Mouse (Mus musculus) thymus, postnatal 14 days (tissue): ENCODE results near the gene Mlx.

ENCODE experiments used
- DNase-seq: peaks from one replicate; pipeline ENCODE4 v3.0.0; 2021

Gene Mlx

DNA sequence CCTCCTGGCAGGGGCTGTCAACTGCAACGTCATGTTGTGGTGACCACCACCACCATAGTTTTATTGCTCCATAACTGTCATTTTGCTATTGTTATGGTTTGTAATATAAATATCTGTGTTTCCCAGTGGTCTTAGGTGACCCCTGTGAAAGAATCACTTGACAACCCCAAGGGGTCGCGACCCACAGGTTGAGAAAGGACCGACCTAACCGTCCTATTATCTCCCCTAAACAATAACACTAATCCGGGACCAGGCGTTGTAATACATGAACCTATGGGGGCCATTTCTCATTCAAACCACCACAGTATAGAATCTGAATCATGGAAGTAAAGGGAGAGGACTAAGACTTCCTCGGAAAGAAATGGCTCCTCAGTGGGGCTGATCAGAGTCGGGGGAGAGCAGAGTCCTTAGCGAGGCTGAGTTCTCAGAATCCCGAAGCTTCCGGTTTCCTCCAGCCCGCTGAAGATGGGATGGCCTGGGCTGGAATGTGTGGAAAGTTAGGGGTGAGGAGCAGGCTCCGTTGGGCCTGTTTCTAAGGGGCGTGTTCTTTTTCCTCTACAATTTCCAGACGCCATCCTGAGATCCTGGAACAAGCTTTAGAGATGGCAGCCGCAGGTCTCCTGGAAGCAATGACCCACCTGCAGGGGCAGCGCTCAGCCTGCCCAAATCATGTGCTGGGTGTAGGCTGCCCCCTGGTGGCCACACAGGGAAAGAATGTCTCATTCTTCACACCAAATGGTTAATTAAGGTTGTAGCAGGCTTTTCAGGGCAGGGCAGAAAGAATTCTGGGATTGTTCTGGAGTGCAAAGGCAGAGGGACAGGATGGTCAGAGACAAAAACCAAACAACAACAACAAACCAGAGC lies 20.3 kb upstream of the Mlx start:
- peak; percentile 90 for DNase-seq

DNA sequence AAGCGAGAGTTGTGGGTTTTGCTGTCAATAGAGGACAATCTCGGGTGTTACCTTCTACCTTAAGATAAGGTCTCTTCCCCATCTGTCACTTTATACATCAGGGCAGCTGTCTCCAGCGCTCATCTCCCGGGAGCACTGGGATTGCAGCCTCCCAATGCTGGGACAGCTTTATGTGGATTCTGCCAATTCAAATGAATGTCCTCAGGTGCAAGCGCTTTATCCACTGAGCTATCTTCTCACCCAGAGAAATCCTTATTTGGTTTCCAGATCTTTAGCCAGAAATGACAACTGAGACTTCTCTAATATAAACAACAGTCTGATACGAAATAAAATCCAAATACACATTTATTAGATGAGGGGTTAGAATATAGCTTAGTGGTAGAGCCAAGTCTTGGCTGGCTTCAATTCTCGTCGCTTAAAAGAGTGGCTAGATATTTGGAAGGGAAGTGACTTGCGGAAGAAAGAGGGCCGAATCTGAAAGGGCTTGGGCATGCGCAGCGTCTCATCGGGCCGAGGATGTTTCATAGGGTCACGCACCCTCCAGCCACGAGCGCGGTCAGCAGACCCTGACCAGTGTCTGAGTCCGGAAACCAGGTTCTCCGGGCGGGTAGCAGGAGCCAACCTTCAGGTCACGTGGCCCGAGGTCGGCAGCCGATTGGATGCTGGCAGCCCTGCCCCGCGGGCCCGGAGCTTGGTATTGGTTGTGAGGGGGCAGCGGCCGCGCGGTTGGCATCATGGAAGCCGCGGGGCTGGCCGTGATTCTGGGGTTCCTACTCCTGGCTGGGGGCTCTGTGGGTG lies 17.5 kb upstream of the Mlx start, which contains the start of gene Naglu:
Gene Naglu (plus strand): TSS at position 622 of the 798 bp plus-strand sequence.
- DNase-seq, result peak; percentile 93

DNA sequence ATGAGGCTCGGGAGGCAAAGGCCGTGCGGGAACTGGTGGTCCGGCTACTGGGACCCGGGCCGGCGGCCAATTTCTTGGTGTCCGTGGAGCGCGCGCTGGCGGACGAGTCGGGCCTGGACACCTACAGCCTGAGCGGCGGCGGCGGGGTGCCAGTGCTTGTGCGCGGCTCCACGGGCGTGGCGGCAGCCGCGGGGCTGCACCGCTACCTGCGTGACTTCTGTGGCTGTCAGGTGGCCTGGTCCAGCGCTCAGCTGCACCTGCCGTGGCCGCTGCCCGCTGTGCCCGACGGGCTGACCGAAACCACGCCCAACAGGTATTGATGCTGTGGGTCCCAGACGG lies 16.9 kb upstream of the Mlx start:
- DNase-seq, result no peak

DNA sequence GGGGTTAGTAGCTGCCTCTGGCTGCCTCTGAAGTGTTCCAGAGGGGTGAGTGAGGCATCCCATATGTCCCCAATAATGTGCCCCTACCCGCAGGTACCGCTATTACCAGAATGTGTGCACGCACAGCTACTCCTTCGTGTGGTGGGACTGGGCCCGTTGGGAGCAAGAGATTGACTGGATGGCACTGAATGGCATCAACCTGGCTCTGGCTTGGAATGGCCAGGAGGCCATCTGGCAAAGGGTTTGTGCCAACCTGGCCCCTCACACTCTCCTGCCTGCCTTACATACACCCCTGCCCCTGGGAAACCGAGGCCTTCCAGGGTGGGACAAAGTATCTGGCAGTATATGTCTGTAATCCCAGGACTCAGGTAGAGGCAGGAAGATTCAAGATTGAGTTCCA lies 16.1 kb upstream of the Mlx start:
- no peak for DNase-seq

DNA sequence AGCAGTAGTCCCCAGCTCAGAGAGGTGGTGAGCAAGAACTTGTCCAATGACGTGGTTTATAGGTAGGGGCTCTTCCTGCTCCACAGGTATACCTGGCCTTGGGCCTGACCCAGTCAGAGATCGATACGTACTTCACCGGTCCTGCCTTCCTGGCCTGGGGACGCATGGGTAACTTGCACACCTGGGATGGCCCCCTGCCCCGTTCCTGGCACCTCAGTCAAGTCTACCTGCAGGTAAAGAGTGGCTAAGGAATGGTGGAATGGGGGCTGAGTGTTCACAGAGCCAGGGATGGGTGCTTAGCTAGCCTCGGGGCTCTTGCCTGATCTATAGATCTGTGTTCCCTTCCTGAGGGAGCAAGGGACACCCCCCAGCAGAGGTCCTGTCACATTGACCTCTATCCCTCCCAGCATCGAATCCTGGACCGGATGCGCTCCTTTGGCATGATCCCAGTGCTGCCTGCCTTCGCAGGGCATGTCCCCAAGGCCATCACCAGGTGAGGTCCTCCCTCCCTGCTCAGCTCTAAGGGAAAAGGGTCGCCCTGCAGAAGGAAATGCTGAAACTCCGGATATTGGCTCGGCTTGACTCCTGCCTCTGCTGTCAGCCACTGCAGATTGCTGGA lies 15.2 kb upstream of the Mlx start:
- no peak for DNase-seq

DNA sequence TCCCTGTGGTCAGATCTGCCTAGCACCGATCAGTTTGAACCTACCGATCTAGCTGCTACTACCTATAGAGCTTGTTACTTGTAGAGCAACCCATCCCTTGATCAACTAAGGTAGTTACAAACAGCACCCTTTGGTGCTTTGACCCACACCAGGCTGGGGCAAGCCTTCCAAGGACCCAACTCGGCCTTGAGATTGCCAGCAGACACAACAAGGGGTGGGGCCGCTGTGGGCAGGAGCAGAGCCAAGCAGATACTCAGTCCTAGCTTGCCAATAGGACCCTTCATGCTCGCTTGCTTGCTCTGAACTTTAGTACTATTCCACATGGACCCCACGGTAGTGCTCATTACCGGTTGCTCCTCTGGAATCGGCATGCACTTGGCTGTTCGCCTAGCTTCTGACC lies 9.0 kb upstream of the Mlx start, which contains the start of gene Hsd17b1:
Gene Hsd17b1 (plus strand): TSS at position 291 of the 400 bp plus-strand sequence.
- DNase-seq, result no peak

DNA sequence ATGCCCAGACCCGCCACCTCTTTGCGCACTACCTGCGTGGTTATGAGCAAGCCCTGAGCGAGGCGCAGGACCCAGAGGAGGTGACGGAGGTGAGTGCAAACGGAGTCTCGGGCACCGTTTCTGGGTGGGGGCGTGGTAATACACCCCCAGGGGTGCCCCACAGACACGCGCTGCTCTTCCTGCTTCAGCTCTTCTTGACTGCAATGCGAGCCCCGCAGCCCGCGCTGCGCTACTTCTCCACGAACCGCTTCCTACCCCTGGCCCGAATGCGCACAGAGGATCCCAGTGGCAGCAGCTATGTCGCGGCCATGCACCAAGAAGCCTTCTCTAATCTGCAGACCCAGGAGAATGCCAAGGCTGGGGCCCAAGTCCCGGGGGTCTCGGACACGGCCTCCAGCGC lies 7.3 kb upstream of the Mlx start:
- DNase-seq, result peak; percentile 67

DNA sequence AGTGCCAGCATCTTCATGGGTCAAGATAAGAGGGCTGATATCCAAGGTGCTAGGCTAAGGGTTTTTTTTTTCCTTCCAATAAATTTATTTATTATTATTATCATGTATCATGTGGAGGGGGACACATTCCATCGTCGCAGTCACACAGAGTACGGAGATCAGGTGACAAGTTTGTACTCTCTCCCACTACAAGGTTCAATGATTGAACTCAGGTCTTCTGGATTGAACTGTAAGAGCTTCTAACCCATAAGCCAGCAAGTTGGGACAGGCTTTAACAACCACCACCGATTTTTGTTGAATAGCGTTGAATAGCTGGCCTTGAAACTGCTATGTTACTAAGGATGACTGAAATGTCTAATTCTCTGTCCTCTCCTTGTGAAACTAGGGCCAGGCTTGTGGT lies 6.7 kb upstream of the Mlx start:
- DNase-seq, result no peak

DNA sequence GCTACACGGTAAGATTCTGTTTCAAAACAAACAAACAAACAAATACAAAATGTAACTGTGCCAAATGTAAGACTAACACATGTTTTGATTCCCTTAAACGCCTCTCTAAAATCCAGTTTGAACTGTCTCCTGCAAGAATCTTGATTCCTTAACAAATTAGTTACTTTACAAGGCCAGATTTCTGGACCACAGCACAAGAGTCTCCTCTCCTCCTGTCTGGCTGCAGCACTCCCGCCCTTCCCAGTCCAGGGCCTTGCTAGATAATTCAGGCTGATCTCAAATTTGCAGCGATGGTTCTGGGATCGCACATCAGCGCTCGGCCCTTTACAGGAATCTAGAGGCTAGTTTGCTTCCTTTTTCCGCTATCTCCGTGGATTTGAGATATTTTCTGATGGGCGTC lies 5.4 kb upstream of the Mlx start:
- no peak for DNase-seq

DNA sequence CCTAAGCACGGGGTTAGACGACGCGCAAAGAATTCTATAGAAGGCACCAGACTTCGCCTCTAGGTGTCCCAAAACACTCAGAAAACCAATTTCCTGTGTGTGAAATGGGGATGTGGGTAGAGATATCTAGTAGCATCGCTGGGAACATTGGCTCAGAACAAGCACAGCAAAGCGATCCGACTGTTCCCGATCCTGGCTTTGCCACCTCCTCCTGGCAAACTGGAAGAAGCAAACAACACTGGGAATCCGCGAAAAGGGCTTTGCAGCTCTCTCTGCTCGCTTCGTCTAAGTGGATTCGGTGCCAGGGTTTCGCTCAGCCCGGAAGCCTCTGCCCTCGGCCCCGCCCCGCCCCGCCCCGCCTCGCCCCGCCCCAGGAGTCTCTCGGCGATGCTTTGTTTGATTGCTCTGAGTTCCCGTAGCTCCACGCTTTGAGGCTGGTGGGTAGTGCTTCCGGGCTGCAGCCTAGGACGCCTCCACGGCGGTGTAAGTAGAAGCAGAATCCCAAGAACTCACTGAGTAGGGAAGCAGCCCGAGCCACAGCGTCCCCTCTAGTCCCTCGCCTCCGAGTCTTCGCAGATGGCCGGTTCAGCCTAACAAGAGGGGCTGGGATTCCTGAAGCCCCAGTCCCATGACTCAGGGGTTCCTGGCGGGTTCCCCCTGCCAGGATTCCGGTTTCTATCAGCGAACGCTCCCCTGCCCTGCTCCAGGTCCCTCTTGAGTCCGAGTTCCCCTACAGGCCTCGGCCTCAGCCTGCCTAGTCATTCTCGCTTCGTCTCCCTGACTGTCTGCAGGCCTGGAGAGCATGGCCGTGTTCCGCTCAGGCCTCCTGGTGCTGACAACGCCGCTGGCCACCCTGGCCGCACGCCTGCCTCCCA lies 4.6 kb upstream of the Mlx start, which contains the start of gene Coasy:
Gene Coasy (plus strand): TSS at position 358 of the 875 bp plus-strand sequence.
- peak; percentile 86 for DNase-seq

DNA sequence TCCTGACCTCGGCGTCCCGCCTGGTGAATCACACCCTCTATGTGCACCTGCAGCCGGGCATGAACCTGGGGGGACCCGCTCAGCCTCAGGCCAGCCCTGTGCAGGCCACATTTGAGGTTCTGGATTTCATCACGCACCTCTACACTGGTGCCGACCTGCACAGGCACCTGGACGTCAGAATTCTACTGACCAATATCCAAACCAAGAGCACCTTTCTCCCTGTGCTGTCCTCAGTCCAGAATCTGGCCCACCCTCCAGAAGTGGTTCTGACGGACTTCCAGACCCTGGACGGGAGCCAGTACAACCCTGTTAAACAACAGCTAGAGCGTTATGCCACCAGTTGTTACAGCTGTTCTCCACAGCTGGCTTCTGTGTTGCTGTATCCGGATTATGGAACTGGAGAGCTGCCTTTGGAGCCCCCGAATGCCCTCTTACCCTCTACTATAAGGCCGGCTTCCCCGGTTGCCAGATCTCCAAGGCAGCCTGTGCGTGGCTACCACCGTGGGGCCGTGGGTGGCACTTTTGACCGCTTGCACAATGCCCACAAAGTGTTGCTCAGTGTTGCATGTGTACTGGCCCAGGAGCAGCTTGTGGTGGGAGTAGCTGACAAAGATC lies 3.9 kb upstream of the Mlx start:
- no peak for DNase-seq

DNA sequence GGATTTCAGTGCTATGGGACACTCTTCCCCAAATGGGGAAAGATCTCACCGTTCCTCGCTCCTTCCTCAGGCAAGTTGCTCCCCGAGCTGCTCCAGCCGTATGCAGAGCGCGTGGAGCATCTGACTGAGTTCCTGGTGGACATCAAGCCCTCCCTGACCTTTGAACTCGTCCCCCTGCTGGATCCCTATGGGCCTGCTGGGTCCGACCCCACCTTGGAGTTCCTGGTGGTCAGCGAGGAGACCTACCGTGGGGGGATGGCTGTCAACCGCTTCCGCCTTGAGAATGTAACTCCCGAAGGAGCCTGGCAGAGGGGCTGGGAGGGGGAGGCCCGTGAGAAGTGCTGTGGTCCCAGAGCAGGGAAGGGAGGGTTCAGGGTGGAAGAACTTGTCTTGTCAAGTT lies 2.8 kb upstream of the Mlx start:
- no peak for DNase-seq

DNA sequence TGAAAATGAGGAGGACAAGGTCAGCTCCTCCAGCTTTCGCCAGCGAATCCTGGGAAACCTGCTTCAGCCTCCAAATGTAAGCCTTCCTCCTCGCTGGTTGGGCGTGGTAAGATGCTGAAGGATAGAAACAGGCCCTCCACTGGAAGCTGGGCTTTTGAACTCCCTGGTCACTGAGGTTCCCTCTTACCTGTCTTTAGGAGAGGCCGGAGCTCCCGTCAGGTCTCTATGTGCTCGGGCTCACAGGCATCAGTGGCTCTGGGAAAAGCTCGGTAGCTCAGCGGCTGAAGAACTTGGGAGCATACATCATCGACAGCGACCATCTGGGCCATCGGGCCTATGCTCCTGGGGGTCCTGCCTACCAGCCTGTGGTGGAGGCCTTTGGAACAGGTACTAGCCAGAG lies 2.3 kb upstream of the Mlx start:
- no peak for DNase-seq

DNA sequence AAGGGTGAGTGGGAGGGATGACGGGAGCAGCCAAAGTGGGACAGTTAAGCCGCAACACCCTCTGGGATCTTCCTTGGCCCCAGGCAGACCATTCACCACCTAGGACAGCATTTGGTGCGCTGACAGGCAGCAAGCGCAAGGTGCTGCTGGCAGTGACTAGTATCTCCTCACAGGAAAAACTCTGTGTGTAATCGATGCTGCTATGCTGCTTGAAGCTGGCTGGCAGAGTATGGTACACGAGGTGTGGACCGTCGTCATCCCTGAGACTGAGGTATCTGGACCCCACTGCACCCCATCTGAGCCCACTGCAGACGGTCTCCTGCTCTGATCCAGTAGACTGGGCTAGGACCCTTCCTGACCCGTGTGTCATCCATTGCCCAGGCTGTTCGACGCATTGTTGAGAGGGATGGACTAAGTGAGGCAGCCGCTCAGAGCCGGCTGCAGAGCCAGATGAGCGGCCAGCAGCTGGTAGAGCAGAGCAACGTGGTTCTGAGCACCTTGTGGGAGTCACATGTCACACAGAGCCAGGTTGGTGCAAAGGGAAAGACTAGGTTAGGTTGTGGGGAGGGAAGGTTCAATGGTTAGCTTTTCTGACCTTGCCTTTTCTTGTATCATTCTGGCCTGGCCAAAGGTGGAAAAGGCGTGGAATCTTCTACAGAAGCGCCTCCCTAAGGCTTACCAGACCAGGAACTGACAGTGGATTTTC lies 1.3 kb upstream of the Mlx start:
- DNase-seq, result no peak

DNA sequence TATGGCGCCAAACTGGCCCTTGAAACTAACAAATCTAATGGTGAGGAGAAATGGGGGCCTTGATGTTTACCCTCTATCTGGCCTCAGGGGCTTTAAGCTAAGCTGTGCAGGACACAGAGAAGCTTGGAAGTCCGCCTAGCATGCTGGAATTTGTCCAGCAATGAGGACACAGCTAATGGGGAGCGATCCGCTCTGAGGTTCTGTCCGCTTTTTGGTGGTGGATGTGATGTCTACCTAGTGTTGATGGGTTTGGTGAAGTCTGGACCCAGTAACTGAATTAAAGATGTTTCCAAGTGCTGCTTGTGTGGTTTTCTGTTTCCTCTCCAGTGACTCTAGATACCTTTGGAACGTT lies 778 bp upstream of the Mlx start:
- no peak for DNase-seq

DNA sequence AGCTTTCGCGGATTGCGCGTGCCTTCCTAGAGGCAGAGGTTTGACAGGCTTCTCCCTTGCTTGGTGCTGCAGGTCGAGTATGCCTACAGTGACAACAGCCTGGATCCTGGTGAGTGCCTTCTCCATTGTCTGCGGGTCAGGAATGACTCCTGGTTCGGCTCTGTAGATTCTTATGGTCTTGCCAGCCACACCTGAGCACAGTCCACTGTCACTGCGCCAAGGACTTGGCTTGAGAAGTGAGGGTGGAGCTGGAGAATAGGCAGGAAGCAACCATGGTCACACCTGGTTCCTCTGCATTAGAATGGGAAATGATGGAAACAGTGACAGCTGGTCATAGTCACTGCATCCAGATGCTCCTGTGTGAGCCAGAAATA lies 592 bp downstream of the Mlx start:
- DNase-seq, result no peak

DNA sequence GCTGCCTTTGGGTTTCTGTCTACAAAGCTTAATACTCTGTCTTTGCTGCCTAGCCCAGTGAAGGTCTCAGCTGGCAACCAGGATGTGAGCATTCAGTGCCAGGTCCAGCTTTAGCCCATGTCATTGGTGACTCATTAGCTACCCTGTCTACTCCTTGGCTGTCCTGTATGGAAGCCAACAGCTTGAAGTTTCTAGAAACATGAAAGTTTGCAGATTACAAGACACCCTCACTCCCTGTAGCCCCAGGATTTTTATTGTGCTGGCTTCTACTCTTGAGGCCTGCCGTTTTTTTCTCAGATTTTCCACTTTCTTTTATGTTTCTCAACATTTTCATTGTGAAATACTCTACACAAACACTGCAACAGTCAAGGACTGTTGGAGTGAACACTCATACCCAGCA lies 2.9 kb downstream of the Mlx start:
- no peak for DNase-seq

DNA sequence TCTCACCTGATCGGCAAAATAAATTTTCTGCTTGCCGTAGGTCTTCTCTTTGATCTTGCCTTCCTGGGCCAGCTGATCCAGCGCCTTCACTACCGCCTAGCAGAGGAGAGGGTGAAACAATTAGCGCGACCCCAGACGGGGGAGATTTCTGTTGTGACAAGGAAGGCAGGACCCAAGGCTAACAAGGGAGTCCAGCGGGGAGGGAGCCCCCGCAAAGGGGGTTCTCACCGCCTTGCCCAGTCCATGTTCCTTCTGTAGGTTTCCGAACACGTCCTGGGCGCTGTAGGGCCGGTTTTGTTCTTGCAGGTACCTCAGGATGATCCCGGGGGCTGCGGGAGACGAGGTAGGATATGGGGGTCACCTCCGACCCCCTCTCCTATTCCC lies 7.8 kb downstream of the Mlx start:
- no peak for DNase-seq

DNA sequence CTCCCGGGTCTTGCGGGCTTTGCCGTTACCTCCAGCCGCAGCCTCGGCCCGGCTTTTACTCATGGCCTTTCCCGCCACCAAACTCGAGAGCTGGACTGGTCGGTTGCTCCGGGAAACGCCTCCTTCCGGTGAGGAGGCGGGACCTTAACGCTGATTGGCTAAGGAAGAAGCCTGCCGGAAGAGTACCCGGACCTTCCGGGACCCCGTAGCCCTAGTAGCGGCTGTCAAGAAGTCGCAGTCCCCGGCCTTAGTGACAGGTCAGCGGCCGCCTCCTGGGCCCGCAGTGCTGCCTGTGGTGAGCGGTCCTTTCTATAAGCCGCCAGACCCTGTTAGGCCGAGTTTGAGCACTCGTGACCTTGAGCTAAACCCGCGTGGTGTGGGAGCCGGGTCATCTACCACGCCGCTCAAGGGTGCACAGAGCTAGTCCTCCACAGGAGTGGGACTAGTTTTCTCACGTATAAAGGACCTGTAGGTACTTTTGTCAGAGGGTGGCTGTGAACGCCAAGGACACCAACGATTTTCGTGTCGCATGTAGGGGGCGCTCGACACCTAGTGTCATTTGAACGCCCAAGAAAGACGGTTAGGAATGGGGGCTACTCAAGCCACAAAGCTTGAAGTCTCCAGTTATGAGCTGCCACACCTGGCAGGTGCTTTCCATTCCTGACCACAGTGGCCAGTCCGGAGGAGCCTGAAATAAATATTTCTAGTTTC lies 8.4 kb downstream of the Mlx start, which contains the start of gene Psmc3ip:
Gene Psmc3ip (minus strand): TSS at position 123 of the 711 bp plus-strand sequence.
- peak; percentile 92 for DNase-seq

DNA sequence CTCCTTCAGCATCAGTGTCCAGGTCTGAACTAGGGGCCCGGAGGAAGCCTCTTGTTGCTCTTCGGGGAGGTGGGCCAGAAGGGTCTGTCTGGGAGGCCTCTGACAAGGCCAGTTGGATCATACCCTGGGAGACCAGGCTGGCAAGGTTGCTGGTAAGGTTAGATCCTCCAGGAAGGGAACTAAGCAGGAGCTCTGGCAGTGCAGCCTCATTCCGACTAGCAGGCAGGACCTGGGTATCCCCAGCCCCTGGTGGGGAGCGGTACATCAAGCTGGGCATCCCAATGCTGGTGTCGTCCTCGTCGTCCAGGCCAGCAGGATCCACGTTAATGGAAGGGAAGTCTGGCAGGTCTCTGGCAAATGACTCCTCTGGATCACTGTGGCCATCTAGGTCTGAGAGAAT lies 11.2 kb downstream of the Mlx start:
- DNase-seq, result no peak

DNA sequence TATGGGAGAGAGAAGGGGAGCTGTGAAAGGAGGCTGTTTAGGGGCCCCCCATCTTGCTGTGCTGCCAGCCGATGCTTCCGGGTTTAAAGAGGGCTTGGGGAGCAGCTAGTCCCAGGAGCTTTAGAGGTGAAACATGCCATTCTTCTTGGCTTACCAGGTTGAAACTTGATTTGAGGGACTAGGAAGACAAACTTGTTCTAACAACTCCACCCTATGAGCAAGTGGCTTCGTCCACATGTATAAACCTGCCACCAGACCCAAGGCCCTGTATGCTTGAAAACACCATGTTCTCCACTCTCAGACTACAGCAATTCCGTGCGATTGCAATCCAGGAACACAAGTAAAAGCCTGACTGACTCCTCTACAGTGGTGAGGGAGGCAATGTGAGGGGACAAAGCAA lies 15.9 kb downstream of the Mlx start:
- no peak for DNase-seq
